Mouse (Mus musculus) lung, postnatal 0 days (tissue): ENCODE measurements around the gene Nkx1-2.

Experiments used
- CTCF ChIP-seq: IDR thresholded peaks from 2 replicates; pipeline ENCODE4 v1.5.1; 2016; ENCODE audit warnings: antibody characterized with exemption, mild to moderate bottlenecking
- EP300 ChIP-seq: IDR thresholded peaks from 2 replicates; pipeline ENCODE4 v1.6.1; 2016; ENCODE audit warnings: antibody characterized with exemption, mild to moderate bottlenecking, control low read depth

GRCm38 (mm10) chr7:132572738-132573137 is 26.7 kb downstream of the Nkx1-2 start:
- no peak for TF ChIP-seq CTCF
- peak; percentile 16; the same call in 1 of the 2 replicates for TF ChIP-seq EP300
